In genomic region chr12:91838261-91838660, GRCm38 (mm10) we compare ENCODE assay signal across 19 mouse cellular contexts.
"Had no signal": no experiment of that assay in that cellular context is flagged by ENCODE, and none has a peak within 500 bp of the region (broad histone marks: within the 10 kb centered on the region; RNA-seq: fewer than 3 reads in every experiment).

No protein-coding gene starts in this region.

- H3K27me3 ChIP-seq: limb, embryonic 12.5 days; limb, embryonic 15.5 days; midbrain, embryonic 13.5 days had no signal

- H3K4me2 ChIP-seq: limb, embryonic 12.5 days; limb, embryonic 15.5 days; liver, embryonic 11.5 days; lung, embryonic 14.5 days; midbrain, embryonic 13.5 days had no signal

- H3K27ac ChIP-seq: kidney, postnatal 0 days; limb, embryonic 12.5 days; limb, embryonic 15.5 days; liver, embryonic 14.5 days; macrophage; midbrain, embryonic 13.5 days; stomach, postnatal 0 days had no signal

- ATAC-seq: lung, postnatal 0 days; midbrain, embryonic 13.5 days; midbrain, embryonic 16.5 days had no signal

- DNase-seq: kidney, adult 9 months; kidney, postnatal 36 days; layer of hippocampus, postnatal 36 days; left cerebral cortex, postnatal 4 days; liver, postnatal 0 days; lung, embryonic 14.5 days; thymus, adult 2 months; thymus, postnatal 14 days; thymus, postnatal 4 days had no signal

- H3K4me3 ChIP-seq: limb, embryonic 12.5 days; limb, embryonic 15.5 days; midbrain, embryonic 13.5 days had no signal

- H3K4me1 ChIP-seq: limb, embryonic 12.5 days; limb, embryonic 15.5 days; midbrain, embryonic 13.5 days had no signal

- H3K9ac ChIP-seq: limb, embryonic 12.5 days; limb, embryonic 15.5 days; liver, embryonic 14.5 days; liver, postnatal 0 days; lung, embryonic 14.5 days; midbrain, embryonic 13.5 days had no signal

- H3K9me3 ChIP-seq: limb, embryonic 12.5 days; limb, embryonic 15.5 days; midbrain, embryonic 13.5 days had no signal
